Mouse (Mus musculus) liver, embryonic 12.5 days (tissue): ENCODE data around the gene Dnah14. TPM values are rescaled to one million over a fixed set of nuclear protein-coding genes. Genes with fewer than 3 reads are reported as not detected.

ENCODE experiments used
- ATAC-seq: fragments of 200-750 bp; cut with Nextera tagmentation; 2 replicates; pipeline ENCODE4 v1.8.0; 2017; ENCODE audit warnings: moderate number of reproducible peaks, mild to moderate bottlenecking, moderate library complexity
- H3K27ac ChIP-seq: fragments of 300-500 bp; sonication (generic); 2 replicates; pipeline ENCODE4 v1.5.1; 2016; ENCODE audit warnings: mild to moderate bottlenecking
- H3K27me3 ChIP-seq: fragments of 300-500 bp; sonication (generic); replicated peaks from 2 replicates; pipeline ENCODE4 v1.6.1; 2016; ENCODE audit warnings: mild to moderate bottlenecking, moderate library complexity
- H3K36me3 ChIP-seq: fragments of 300-500 bp; sonication (generic); 2 replicates; pipeline ENCODE4 v1.6.1; 2016; ENCODE audit warnings: mild to moderate bottlenecking, moderate library complexity
- H3K4me1 ChIP-seq: fragments of 300-500 bp; sonication (generic); 2 replicates; pipeline ENCODE4 v1.6.1; 2016
- H3K4me2 ChIP-seq: fragments of 300-500 bp; sonication (generic); 2 replicates; pipeline ENCODE4 v1.6.1; 2016; ENCODE audit warnings: mild to moderate bottlenecking, moderate library complexity
- H3K4me3 ChIP-seq: fragments of 300-500 bp; sonication (generic); 2 replicates; pipeline ENCODE4 v1.5.1; 2016; ENCODE audit warnings: mild to moderate bottlenecking, moderate library complexity
- H3K9ac ChIP-seq: fragments of 300-500 bp; sonication (generic); 2 replicates; pipeline ENCODE4 v1.6.1; 2016; ENCODE audit warnings: mild to moderate bottlenecking, moderate library complexity
- H3K9me3 ChIP-seq: fragments of 300-500 bp; sonication (generic); replicated peaks from 2 replicates; pipeline ENCODE4 v1.6.1; 2016; ENCODE audit warnings: mild to moderate bottlenecking, moderate library complexity
- WGBS: fragments of 180-500 bp; shearing (Covaris S2); methylation state at CpG from one replicate; pipeline ENCODE4 v1.1.7; 2016; ENCODE audit not compliant: insufficient replicate concordance; 5-methylcytosine and 5-hydroxymethylcytosine counted together
- polyA plus RNA-seq: library from polyadenylated mRNA; unstranded; fragments of >200 nt; fragmentation: Nextera tagmentation; extraction: Ambion mirVana; gene quantifications from 2 replicates; pipeline ENCODE4 v1.2.1, GENCODE M21; 2016

Dnah14 gene
- polyA plus RNA-seq, 1 experiment from 2014 or later, result 2.9 TPM

- ATAC-seq, result no peak
- Histone ChIP-seq H3K4me3 (no peak overlapping the region), H3K27ac (no peak overlapping the region), H3K9ac (no peak overlapping the region), H3K9me3 (no peaks in the 10 kb centered on the region), H3K4me1 (no peaks in the 10 kb centered on the region), H3K27me3 (no peaks in the 10 kb centered on the region), H3K4me2 (no peak overlapping the region), H3K36me3 (no peaks in the 10 kb centered on the region)
- 45% methylated on average over 6 of the region's 6 CpGs for WGBS
Measured at GRCm38 (mm10) chr1:181623149-181623680, 46.9 kb downstream of the Dnah14 start.

- Histone ChIP-seq H3K27me3 (no peaks in the 10 kb centered on the region), H3K9ac (no peak overlapping the region), H3K27ac (no peak overlapping the region), H3K9me3 (no peaks in the 10 kb centered on the region), H3K4me2 (no peak overlapping the region), H3K4me1 (no peaks in the 10 kb centered on the region), H3K36me3 (no peaks in the 10 kb centered on the region), H3K4me3 (no peak overlapping the region)
- ATAC-seq, result no peak
- WGBS, result 65% methylated on average over 8 of the region's 8 CpGs
Measured at GRCm38 (mm10) chr1:181624876-181625275, 48.5 kb downstream of the Dnah14 start.

- no peaks in the 10 kb centered on the region for H3K4me1 ChIP-seq
- H3K36me3 ChIP-seq, result no peaks in the 10 kb centered on the region
- H3K27me3 ChIP-seq, result no peaks in the 10 kb centered on the region
- ATAC-seq, result no peak
- H3K27ac ChIP-seq, result no peak overlapping the region
- WGBS, result 52% methylated on average over 6 of the region's 6 CpGs
- H3K9me3 ChIP-seq, result no peaks in the 10 kb centered on the region
- H3K4me3 ChIP-seq, result no peak overlapping the region
- H3K4me2 ChIP-seq, result no peak overlapping the region
- H3K9ac ChIP-seq, result no peak overlapping the region
Measured at GRCm38 (mm10) chr1:181628276-181628675, 51.9 kb downstream of the Dnah14 start.

- no peak for ATAC-seq
- Histone ChIP-seq H3K4me2 (no peak overlapping the region), H3K27me3 (no peaks in the 10 kb centered on the region), H3K9ac (no peak overlapping the region), H3K4me1 (no peaks in the 10 kb centered on the region), H3K36me3 (no peaks in the 10 kb centered on the region), H3K4me3 (no peak overlapping the region), H3K9me3 (no peaks in the 10 kb centered on the region), H3K27ac (no peak overlapping the region)
- 67% methylated on average over 4 of the region's 4 CpGs for WGBS
Measured at GRCm38 (mm10) chr1:181631371-181631770, 55.0 kb downstream of the Dnah14 start.

- Histone ChIP-seq H3K9me3 (no peaks in the 10 kb centered on the region), H3K36me3 (no peaks in the 10 kb centered on the region), H3K4me3 (no peak overlapping the region), H3K4me2 (no peak overlapping the region), H3K27me3 (no peaks in the 10 kb centered on the region), H3K4me1 (no peaks in the 10 kb centered on the region), H3K27ac (no peak overlapping the region), H3K9ac (no peak overlapping the region)
- ATAC-seq, result no peak
- 66% methylated on average over 12 of the region's 12 CpGs for WGBS
Measured at GRCm38 (mm10) chr1:181637997-181638713, 61.8 kb downstream of the Dnah14 start.

GRCm38 (mm10) chr1:181640383-181640782, 64.0 kb downstream of the Dnah14 start:
- Histone ChIP-seq H3K4me1 (no peaks in the 10 kb centered on the region), H3K27ac (no peak overlapping the region), H3K36me3 (no peaks in the 10 kb centered on the region), H3K4me3 (no peak overlapping the region), H3K9me3 (no peaks in the 10 kb centered on the region), H3K27me3 (no peaks in the 10 kb centered on the region), H3K9ac (no peak overlapping the region), H3K4me2 (no peak overlapping the region)
- 56% methylated on average over 2 of the region's 2 CpGs for WGBS
- ATAC-seq, result no peak

GRCm38 (mm10) chr1:181647467-181647866, 71.1 kb downstream of the Dnah14 start:
- no peaks in the 10 kb centered on the region for H3K4me1 ChIP-seq
- no peak overlapping the region for H3K9ac ChIP-seq
- 33% methylated on average over 8 of the region's 8 CpGs for WGBS
- H3K9me3 ChIP-seq, result no peaks in the 10 kb centered on the region
- ATAC-seq, result no peak
- no peak overlapping the region for H3K4me2 ChIP-seq
- no peaks in the 10 kb centered on the region for H3K27me3 ChIP-seq
- H3K4me3 ChIP-seq, result no peak overlapping the region
- no peak overlapping the region for H3K27ac ChIP-seq
- H3K36me3 ChIP-seq, result no peaks in the 10 kb centered on the region

- H3K9ac ChIP-seq, result no peak overlapping the region
- WGBS, result 59% methylated on average over 3 of the region's 3 CpGs
- H3K9me3 ChIP-seq, result no peaks in the 10 kb centered on the region
- H3K4me1 ChIP-seq, result no peaks in the 10 kb centered on the region
- H3K27ac ChIP-seq, result no peak overlapping the region
- H3K4me2 ChIP-seq, result no peak overlapping the region
- H3K36me3 ChIP-seq, result no peaks in the 10 kb centered on the region
- ATAC-seq, result no peak
- no peak overlapping the region for H3K4me3 ChIP-seq
- no peaks in the 10 kb centered on the region for H3K27me3 ChIP-seq
Measured at GRCm38 (mm10) chr1:181653481-181653880, 77.1 kb downstream of the Dnah14 start.

- H3K36me3 ChIP-seq, result no peaks in the 10 kb centered on the region
- no peak for ATAC-seq
- H3K9me3 ChIP-seq, result no peaks in the 10 kb centered on the region
- 50% methylated on average over 5 of the region's 5 CpGs for WGBS
- no peaks in the 10 kb centered on the region for H3K4me1 ChIP-seq
- H3K4me2 ChIP-seq, result no peak overlapping the region
- no peak overlapping the region for H3K9ac ChIP-seq
- no peak overlapping the region for H3K4me3 ChIP-seq
- H3K27ac ChIP-seq, result no peak overlapping the region
- no peaks in the 10 kb centered on the region for H3K27me3 ChIP-seq
Measured at GRCm38 (mm10) chr1:181656421-181656820, 80.1 kb downstream of the Dnah14 start.

- Histone ChIP-seq H3K9ac (no peak overlapping the region), H3K36me3 (no peaks in the 10 kb centered on the region), H3K27me3 (no peaks in the 10 kb centered on the region), H3K4me2 (no peak overlapping the region), H3K4me1 (no peaks in the 10 kb centered on the region), H3K9me3 (no peaks in the 10 kb centered on the region), H3K4me3 (no peak overlapping the region), H3K27ac (no peak overlapping the region)
- 37% methylated on average over 4 of the region's 4 CpGs for whole genome bisulfite sequencing
- ATAC-seq, result no peak
Measured at GRCm38 (mm10) chr1:181666801-181667200, 90.4 kb downstream of the Dnah14 start.

GRCm38 (mm10) chr1:181694729-181695498, 118.6 kb downstream of the Dnah14 start:
- Histone ChIP-seq H3K4me2 (no peak overlapping the region), H3K4me1 (no peaks in the 10 kb centered on the region), H3K36me3 (no peaks in the 10 kb centered on the region), H3K9me3 (no peaks in the 10 kb centered on the region), H3K27me3 (no peaks in the 10 kb centered on the region), H3K4me3 (no peak overlapping the region), H3K27ac (no peak overlapping the region), H3K9ac (no peak overlapping the region)
- no peak for ATAC-seq
- WGBS, result 59% methylated on average over 5 of the region's 5 CpGs

- Histone ChIP-seq H3K27ac (no peak overlapping the region), H3K27me3 (no peaks in the 10 kb centered on the region), H3K9me3 (no peaks in the 10 kb centered on the region), H3K9ac (no peak overlapping the region), H3K36me3 (no peaks in the 10 kb centered on the region), H3K4me2 (no peak overlapping the region), H3K4me1 (no peaks in the 10 kb centered on the region), H3K4me3 (no peak overlapping the region)
- no peak for ATAC-seq
- 47% methylated on average over 5 of the region's 5 CpGs for WGBS
Measured at GRCm38 (mm10) chr1:181728707-181729106, 152.3 kb downstream of the Dnah14 start.
